Mouse (Mus musculus) left cerebral cortex, postnatal 10 days (tissue): ENCODE data around the gene Kmt2a. TPM values are rescaled to one million over a fixed set of nuclear protein-coding genes. Genes with fewer than 3 reads are reported as not detected.

Experiments
- DNase-seq, 2 experiments: peaks; one replicate each; pipeline ENCODE4 v3.0.0; 2021 to 2022; ENCODE audit warnings: low spot score in 2 of 2, mixed read lengths in 1 of 2; ENCODE audit errors: extremely low spot score in 1 of 2
- intact Hi-C: fragments of 180-260 bp; cut with DNase I; formaldehyde crosslinking; loops from one replicate; pipeline ENCODE4 v1.15.1; 2025
- total RNA-seq, 2 experiments: library from RNA; stranded (reverse); gene quantifications; 2 replicates each; pipeline ENCODE4 v1.2.3; 2021

The Kmt2a gene
- 10 to 100 TPM; 43.2 to 49.7 TPM for total RNA-seq

GRCm38 (mm10) chr9:44881221-44881871 lies at the start of gene Kmt2a:
Gene Kmt2a, minus strand, starts transcription at chr9:44881296.
- peak; percentile 95 to 99 for DNase-seq
- intact Hi-C loops = loop anchor here (2.0 kb wide), 1 partner anchor 45 kb away; no protein-coding TSS in a partner anchor

- DNase-seq = no peak
- intact Hi-C loops = loop anchor here (5.0 kb wide), 1 partner anchor 84 kb away; no protein-coding TSS in a partner anchor
These were observed 40.4 kb upstream of the Kmt2a start for GRCm38 (mm10) chr9:44921543-44921942.

- intact Hi-C loops = loop anchor here (5.0 kb wide), 1 partner anchor 84 kb away; no protein-coding TSS in a partner anchor
- peak; percentile 42 to 68 for DNase-seq
These were observed 40.0 kb upstream of the Kmt2a start for GRCm38 (mm10) chr9:44921123-44921468.

GRCm38 (mm10) chr9:44920374-44921122 lies 39.5 kb upstream of the Kmt2a start, which contains the start of gene Atp5l:
Gene Atp5l, minus strand, starts transcription at chr9:44920742.
- DNase-seq = peak; percentile 86
- intact Hi-C loops = loop anchor here (5.0 kb wide), 1 partner anchor 83 kb away; no protein-coding TSS in a partner anchor

GRCm38 (mm10) chr9:44919606-44920005 lies 38.5 kb upstream of the Kmt2a start:
- DNase-seq = no peak
- intact Hi-C loops = loop anchor here (5.0 kb wide), 1 partner anchor 82 kb away; no protein-coding TSS in a partner anchor

GRCm38 (mm10) chr9:44916196-44916595 lies 35.1 kb upstream of the Kmt2a start:
- intact Hi-C loops = no loop called here
- DNase-seq = no peak

- intact Hi-C loops = no loop called here
- no peak for DNase-seq
These were observed 33.6 kb upstream of the Kmt2a start for GRCm38 (mm10) chr9:44914706-44915105.

GRCm38 (mm10) chr9:44911365-44911764 lies 30.3 kb upstream of the Kmt2a start:
- intact Hi-C loops = no loop called here
- DNase-seq = no peak

- intact Hi-C loops = no loop called here
- peak; percentile 40 to 48 for DNase-seq
These were observed 24.5 kb upstream of the Kmt2a start for GRCm38 (mm10) chr9:44905620-44906019.

GRCm38 (mm10) chr9:44904964-44905363 lies 23.9 kb upstream of the Kmt2a start:
- DNase-seq = peak; percentile 46 to 70
- intact Hi-C loops = no loop called here

GRCm38 (mm10) chr9:44903856-44904255 lies 22.8 kb upstream of the Kmt2a start:
- intact Hi-C loops = no loop called here
- no peak for DNase-seq

GRCm38 (mm10) chr9:44900402-44900801 lies 19.3 kb upstream of the Kmt2a start:
- DNase-seq = no peak
- intact Hi-C loops = no loop called here

GRCm38 (mm10) chr9:44899716-44900115 lies 18.6 kb upstream of the Kmt2a start:
- intact Hi-C loops = no loop called here
- no peak for DNase-seq

GRCm38 (mm10) chr9:44897024-44897423 lies 15.9 kb upstream of the Kmt2a start:
- DNase-seq = no peak
- intact Hi-C loops = no loop called here

GRCm38 (mm10) chr9:44892664-44893063 lies 11.6 kb upstream of the Kmt2a start:
- intact Hi-C loops = no loop called here
- DNase-seq = no peak

GRCm38 (mm10) chr9:44891210-44891609 lies 10.1 kb upstream of the Kmt2a start:
- intact Hi-C loops = no loop called here
- DNase-seq = no peak

- intact Hi-C loops = no loop called here
- no peak for DNase-seq
These were observed 9.0 kb upstream of the Kmt2a start for GRCm38 (mm10) chr9:44890122-44890521.

GRCm38 (mm10) chr9:44888114-44888624 lies 7.1 kb upstream of the Kmt2a start:
- DNase-seq = no peak
- intact Hi-C loops = no loop called here

- intact Hi-C loops = no loop called here
These were observed 2.0 kb upstream of the Kmt2a start for GRCm38 (mm10) chr9:44882981-44883569.

More at GRCm38 (mm10) chr9:44882981-44883569, 2.0 kb upstream of the Kmt2a start:
- DNase-seq = peak in 1 of 2 experiments; percentile 61
